Mouse (Mus musculus) CD4-positive, CD25-positive, alpha-beta regulatory T cell, adult 2 months (primary cell): ENCODE data around the gene Gm5485.

Experiments
- DNase-seq: peaks from one replicate; pipeline ENCODE4 v3.0.0-alpha.2; 2012; ENCODE audit warnings: low read depth, low spot score

Gene Gm5485

DNA sequence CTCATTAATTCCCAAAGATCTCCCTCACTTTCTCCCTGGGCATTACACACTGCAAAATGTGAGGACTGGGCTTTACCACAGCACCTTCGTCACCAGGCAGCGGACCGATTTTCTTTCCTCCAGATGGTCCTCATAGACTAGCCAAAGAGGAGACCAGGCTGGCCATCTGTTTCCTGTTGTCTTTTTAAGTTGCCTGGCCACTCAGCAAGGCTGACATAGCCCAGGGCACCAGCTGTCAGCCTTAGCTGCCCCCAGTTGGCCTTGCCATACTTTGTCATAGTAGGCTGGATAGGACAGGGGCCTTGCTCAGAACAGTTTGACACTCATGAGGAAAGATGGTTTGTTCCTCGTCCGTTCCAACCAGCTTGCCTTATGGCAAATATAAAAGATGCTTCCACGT is 39.8 kb downstream of the Gm5485 start:
- no peak for DNase-seq

DNA sequence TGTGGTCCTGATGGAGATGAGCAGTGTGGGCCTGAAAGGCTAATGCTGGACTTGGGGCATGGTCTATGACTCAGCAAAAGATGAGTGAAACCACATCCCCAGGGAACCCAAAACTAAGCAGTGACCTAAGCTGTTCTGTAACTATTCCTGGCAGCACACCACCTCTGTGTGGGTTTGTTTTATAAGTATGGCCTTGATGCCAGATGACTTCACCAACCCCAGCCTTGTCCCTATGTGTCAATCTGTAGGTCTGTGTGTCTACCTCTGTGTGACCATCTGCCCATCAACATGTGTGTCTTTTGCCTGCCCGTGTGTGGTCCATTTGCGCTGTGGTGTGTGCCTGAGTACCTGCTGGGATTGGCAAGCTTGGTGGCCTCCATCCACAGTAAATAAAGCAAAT is 44.1 kb downstream of the Gm5485 start:
- DNase-seq = no peak

DNA sequence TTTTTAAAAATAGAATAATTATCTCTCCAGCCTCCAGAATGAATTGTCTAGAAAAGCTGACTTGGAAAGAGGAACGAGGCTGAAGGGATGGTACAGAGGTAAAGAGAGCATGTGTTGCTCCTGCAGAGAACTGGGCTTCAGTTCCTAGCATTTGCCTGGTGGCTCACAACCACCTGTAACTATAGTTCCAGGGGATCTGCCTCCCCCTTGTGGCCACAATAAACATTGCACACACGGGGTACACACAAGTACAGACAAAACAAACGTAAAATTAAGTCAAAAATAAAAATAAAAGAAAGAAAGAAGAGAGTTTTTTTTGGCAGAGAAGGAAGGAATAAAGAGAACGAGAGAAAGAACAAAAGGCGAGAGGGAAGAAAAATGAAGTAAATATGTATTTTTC is 45.4 kb downstream of the Gm5485 start:
- peak; percentile 21 for DNase-seq

DNA sequence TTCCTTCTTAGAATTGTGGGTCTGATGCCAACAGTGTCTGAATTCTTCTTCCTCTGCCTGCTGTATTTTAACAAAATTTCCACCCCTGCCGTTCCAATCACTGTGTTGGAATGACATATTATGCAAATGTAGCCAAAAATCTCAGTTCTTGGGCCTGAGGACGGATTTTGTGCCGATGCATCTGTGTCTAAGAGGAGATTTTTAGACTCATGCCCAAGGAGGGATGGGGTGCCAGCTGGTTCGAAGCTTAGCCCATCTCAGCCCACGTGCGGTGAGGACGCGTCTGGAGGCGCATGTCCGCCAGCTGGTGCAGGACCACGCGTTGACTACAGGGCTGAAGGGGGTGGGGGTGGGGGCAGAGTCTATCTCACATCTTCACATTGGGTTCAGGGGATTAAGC is 51.3 kb downstream of the Gm5485 start:
- DNase-seq = no peak

DNA sequence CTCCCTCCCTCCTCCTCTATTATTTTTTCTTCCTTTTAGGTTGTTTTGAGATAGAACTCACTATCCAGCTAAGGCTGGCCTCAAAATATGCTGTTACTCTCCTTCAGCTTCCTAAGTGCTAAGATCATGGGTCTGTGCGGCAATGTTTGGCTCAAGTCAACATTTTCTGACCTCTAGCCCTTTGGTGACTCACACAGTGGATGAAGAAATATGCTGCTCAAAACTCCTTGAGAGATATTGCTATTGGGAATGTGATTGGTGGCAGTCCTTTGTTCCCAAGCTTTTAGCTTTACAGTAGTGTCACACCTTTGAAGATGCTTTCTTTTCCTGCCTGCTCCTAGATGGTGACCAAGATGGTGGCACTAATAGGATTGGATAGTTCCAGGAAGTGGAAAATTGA is 55.8 kb downstream of the Gm5485 start:
- no peak for DNase-seq

DNA sequence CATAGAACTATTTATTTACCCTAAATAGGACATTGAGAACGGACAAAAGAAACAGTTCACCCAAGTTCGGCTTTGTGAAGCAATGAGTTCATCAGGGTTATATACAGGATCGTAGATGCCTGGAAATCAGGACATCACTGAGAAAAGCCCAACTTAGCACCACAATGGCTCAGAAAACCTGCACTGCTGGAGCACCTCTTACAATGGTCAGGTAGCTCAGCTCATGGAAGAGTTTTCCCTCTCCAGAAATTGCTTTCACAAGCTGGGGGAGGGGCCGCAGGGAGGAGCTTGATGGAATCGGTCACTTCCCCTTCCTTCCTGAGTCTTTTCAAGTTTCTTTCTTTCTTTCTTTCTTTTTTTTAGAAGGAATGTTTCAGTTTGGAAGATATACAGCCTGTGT is 56.5 kb downstream of the Gm5485 start:
- no peak for DNase-seq
